Mouse (Mus musculus): ENCODE results near the gene Dclk1.

Dclk1 gene

DNA sequence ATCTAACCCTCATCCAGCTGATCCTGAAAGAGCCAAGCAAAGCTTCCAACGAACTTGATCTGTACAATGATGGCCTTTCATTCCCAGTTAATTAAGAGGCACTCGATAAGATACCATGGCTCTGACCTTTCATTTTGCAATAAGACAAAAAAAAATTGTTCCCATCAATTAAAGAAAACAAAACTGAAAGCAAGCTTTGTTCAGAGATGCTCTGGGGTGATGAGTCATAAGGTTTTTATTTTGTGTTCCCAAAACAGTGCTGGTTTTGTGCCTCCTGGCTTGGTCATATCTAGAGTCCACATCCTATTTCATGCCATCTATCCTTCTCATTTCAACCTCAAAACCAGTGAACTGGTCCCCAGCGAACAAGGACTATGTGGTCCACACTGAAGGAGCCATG lies 91.3 kb downstream of the Dclk1 start:
- no peak for DNase-seq (ENCODE audit: extremely low spot score)

- no peak for DNase-seq (ENCODE audit: extremely low spot score)
Observed at GRCm38 (mm10) chr3:55336895-55337294, 94.7 kb downstream of the Dclk1 start.

- DNase-seq (ENCODE audit: extremely low spot score): no peak
Observed at GRCm38 (mm10) chr3:55337671-55338070, 95.5 kb downstream of the Dclk1 start.

GRCm38 (mm10) chr3:55342445-55342844 lies 100.3 kb downstream of the Dclk1 start:
- DNase-seq (ENCODE audit: extremely low spot score): no peak

GRCm38 (mm10) chr3:55347371-55348025 lies 105.3 kb downstream of the Dclk1 start:
- peak; percentile 30 for DNase-seq (ENCODE audit: extremely low spot score)

GRCm38 (mm10) chr3:55348026-55348390 lies 105.8 kb downstream of the Dclk1 start:
- no peak for DNase-seq (ENCODE audit: extremely low spot score)

DNA sequence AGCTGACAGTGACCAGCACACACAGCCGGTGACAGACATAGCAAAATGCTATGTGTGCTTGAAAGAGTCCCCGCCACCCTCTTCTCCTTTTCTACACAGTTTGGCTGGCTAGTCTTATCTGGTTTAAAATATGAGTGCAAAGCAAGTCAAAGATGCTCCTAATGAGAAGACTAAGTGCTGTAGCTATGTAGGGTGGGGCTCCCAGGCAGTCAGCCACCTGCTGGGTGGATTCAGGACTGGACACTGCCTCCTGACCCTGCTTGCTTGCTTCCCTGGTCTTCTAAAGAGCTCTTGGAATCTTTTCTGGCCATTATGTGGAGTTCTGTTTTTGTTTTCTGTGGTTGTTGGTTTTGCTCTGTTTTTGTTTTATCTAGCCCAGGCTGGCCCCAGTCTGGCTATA lies 108.0 kb downstream of the Dclk1 start:
- no peak for DNase-seq (ENCODE audit: extremely low spot score)

DNA sequence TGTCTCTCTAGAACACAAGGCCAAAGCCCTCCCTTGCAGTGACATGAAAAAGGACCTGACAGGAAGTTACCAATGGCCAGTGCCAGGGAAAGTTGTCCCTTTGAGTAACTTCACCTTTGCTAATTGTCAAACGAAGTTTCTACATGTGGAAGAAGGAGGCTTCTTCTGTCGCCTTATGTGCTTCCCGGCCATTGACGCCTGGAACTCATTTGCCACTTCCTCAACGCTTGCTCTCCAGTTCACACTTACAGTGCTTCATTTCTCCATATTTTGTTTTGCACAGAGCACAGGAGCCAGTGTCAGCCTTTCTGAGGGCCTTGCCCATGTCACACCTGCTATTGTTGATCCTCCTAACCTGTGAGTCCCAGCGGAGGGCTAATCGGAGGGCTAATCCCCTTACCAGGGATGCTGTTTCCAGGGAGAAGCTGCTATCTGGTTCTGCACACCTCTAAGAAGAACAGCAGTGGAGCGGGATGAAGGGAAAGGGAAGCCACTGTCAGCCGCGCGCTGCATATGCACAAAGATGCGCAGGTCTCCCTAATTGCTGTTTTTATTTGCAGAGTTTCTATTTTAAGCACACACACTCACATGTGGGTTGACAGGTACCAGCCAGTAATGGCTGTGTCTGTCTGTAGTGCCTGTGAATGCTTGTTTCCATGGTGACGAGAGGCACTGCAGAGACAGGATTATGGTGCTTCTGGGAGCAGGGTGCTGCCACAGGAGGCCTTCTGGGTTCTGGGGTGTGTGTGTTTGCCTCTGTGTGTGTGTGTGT lies 109.3 kb downstream of the Dclk1 start:
- no peak for DNase-seq (ENCODE audit: extremely low spot score)

DNA sequence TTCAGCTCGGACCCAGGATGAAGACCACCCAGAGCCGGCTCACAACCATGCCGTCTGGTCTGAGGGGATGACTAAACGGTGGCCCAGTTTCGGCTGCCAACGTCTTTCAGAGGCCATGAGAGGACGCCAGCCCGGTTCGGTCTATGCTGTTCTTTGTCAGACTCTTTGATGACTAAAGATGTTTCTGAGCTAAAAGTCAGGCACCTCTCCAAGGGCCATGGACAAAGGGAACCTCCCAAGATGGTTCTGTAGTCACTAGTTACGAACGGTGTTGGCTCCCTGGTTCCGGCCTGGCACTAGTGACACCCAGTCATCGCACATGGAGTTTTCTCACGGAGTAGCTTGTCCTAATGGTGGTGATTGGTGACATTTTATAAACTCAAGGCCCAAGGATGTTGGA lies 110.4 kb downstream of the Dclk1 start:
- DNase-seq (ENCODE audit: extremely low spot score): no peak

- DNase-seq (ENCODE audit: extremely low spot score): no peak
Observed at GRCm38 (mm10) chr3:55353169-55353568, 111.0 kb downstream of the Dclk1 start.

- DNase-seq (ENCODE audit: extremely low spot score): peak; percentile 65
Observed at GRCm38 (mm10) chr3:55353909-55354511, 111.8 kb downstream of the Dclk1 start.

DNA sequence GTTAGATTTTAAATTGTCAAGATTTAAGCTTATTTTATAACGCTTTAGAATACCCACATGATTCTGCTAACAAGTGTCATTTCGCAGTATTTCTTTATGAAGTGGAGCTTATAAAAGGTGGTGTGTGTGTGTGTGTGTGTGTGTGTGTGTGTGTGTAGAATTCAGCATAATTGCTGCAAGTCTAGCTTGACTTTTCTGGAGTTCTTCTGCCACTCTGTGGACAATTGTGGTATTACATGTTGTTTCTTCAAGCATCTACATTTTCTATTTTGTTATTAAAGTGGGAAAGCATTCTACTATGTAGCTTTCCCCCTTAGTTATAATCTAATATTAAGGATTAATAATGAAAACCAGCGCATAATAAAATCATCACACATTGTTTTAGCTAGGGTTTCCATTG lies 112.6 kb downstream of the Dclk1 start:
- DNase-seq (ENCODE audit: extremely low spot score): peak; percentile 75

DNA sequence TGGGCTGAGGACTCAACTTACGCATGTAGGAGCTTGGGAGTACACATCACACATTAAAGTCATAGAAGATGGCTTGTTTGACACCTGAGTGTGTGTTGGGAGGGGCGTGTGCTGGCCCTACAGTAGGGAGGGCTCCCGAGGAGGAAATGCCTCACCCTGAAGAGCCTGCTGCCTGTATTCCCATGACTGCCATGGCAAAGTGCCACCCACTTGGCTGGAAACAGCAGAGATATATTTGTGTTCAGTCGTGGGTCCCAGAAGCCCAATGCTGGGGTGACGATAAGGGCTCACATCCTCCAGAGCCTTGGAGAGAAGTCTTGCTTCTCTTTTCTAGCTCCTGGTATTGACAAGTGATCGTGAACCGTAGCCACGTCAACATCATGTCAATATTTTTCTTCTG lies 116.3 kb downstream of the Dclk1 start:
- no peak for DNase-seq (ENCODE audit: extremely low spot score)

GRCm38 (mm10) chr3:55360836-55361235 lies 118.7 kb downstream of the Dclk1 start:
- DNase-seq (ENCODE audit: extremely low spot score): no peak

DNA sequence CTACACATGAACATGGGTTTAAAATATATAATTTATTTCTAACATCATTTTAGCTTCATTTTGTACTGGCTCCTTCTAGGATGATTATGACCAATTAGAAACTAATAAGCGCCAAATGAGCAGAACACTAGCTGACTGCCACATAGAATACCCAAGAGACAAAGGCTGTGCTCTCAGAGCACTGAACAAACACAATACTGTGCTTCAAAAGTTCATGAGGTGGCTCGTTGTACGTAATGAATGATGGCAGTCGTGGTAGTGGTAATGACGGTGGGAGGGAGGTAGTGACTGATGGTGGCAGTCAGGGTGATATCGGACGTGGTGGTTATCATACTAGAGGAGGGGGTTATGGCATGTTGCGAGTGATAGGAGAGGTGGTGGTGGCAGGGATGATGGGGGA lies 125.0 kb downstream of the Dclk1 start:
- DNase-seq (ENCODE audit: extremely low spot score): no peak

GRCm38 (mm10) chr3:55369156-55369555 lies 127.0 kb downstream of the Dclk1 start:
- no peak for DNase-seq (ENCODE audit: extremely low spot score)

DNA sequence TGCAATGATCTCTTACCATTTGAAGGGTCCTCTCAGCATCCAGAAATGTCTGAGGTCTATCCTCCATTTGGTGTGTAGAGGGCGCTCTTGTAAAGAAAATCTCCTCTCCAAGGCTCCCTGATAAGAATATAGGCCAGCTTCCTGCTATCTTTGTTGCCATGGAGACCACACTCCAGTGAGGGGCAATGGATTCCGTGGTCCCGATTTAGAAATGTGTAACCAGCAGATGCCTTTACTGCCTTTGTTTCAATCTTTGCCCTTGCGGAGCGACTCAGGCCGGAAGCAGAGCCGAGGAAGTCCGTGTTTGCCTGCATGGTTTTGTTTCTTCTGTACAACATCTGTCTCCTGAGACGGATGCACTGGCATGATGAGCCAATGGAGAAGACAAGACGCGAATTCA lies 131.5 kb downstream of the Dclk1 start:
- peak; percentile 76 for DNase-seq (ENCODE audit: extremely low spot score)

DNA sequence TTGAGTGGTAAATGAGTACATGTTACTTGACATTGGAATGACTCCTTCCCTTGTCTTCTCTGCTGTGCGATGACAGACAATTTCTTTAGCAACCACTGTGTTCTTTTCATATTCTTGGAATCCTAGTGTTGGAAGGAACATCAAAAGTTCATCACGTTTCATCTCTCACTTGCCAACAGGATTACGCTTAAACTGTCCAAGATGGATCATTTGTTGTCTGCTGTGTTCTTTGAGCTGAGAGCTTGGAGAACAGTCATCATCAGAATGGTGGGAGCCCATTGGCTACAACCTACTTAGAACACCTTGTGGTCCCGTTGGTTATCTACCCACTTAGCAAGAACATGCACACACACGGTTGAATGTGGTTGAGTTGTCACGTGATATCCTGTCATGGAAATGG lies 136.4 kb downstream of the Dclk1 start:
- DNase-seq (ENCODE audit: extremely low spot score): no peak

GRCm38 (mm10) chr3:55380471-55380870 lies 138.3 kb downstream of the Dclk1 start:
- no peak for DNase-seq (ENCODE audit: extremely low spot score)

DNA sequence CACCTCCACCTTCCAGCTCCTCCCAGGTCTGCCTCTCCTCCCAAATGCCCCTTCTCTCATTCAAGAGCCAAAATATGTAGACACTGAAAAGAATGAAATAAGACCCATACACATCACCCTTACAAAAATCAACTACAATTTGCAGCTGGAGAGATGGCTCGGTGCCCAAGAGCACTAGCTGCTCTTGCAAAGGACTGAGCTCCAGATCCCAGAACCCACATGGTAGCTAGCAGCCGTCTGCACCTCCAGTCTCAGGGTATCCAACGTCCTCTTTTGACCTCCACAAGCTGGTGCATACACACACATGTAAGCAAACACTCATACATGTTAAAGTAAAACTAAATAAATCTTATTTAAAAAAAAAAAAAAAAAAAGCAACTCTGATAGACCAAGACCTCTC lies 150.4 kb downstream of the Dclk1 start:
- DNase-seq (ENCODE audit: extremely low spot score): no peak

- DNase-seq (ENCODE audit: extremely low spot score): no peak
Observed at GRCm38 (mm10) chr3:55393549-55393948, 151.4 kb downstream of the Dclk1 start.

DNA sequence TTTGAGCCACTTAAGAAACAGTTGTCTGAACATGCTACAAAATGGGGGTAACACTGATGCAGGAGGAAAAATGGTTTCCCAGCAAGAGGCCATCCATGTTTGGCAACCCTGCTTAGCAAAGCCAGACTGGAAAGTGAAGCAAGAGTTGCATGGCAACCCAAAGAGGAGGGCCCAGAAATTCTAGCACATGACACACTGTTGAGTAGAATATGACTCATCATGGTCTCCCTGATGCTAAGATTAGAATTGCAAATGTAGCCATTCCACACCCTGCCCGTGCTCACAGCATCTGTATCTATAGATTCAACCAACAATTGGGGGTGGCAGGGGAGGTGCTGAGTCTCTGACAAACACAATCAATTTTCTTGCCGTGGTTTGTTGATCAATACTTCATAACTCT lies 154.6 kb downstream of the Dclk1 start:
- DNase-seq (ENCODE audit: extremely low spot score): no peak
